Mouse (Mus musculus): ENCODE results near the gene Hirip3.

- TF ChIP-seq EP300 (IDR thresholded peaks at IDR 0.05) = no peak
- peak; percentile 82 for TF ChIP-seq CTCF (IDR thresholded peaks at IDR 0.05)
Observed at GRCm38 (mm10) chr7:126888852-126889251, 27.1 kb downstream of the Hirip3 start.
